Mouse (Mus musculus) intestine, embryonic 14.5 days (tissue): Measurements from ENCODE around the gene Irak1bp1. TPM values are rescaled to one million over a fixed set of nuclear protein-coding genes. Genes with fewer than 3 reads are reported as not detected.

Experiments
- ATAC-seq: fragments of 200-750 bp; cut with Nextera tagmentation; replicated peaks from 2 replicates; pipeline ENCODE4 v1.8.0; 2017; ENCODE audit warnings: low read depth, moderate number of reproducible peaks, moderate TSS enrichment, moderate library complexity; ENCODE audit not compliant: low FRiP score, low TSS enrichment
- DNase-seq: peaks from one replicate; pipeline ENCODE4 v3.0.0-alpha.2; 2018; ENCODE audit warnings: low spot score
- H3K27ac ChIP-seq: fragments of 300-500 bp; sonication (generic); 2 replicates; pipeline ENCODE4 v1.5.1; 2014; ENCODE audit warnings: low read depth, mild to moderate bottlenecking, control low read depth
- H3K27me3 ChIP-seq: fragments of 300-500 bp; sonication (generic); replicated peaks from 2 replicates; pipeline ENCODE4 v1.6.1; 2014; ENCODE audit warnings: low read length, control low read depth; ENCODE audit not compliant: control insufficient read depth, insufficient read depth
- H3K36me3 ChIP-seq: fragments of 300-500 bp; sonication (generic); 2 replicates; pipeline ENCODE4 v1.6.1; 2014; ENCODE audit warnings: low read length, control low read depth; ENCODE audit not compliant: control insufficient read depth, insufficient read depth
- H3K4me1 ChIP-seq: fragments of 300-500 bp; sonication (generic); replicated peaks from 2 replicates; pipeline ENCODE4 v1.6.1; 2014; ENCODE audit warnings: low read length, control low read depth, mixed read lengths; ENCODE audit not compliant: control insufficient read depth, insufficient read depth
- H3K4me2 ChIP-seq: fragments of 300-500 bp; sonication (generic); 2 replicates; pipeline ENCODE4 v1.6.1; 2014; ENCODE audit warnings: low read length
- H3K4me3 ChIP-seq: fragments of 300-500 bp; sonication (generic); 2 replicates; pipeline ENCODE4 v1.5.1; 2014; ENCODE audit warnings: low read depth, low read length, control low read depth, mixed read lengths
- H3K9ac ChIP-seq: fragments of 300-500 bp; sonication (generic); 2 replicates; pipeline ENCODE4 v1.6.1; 2014; ENCODE audit warnings: mild to moderate bottlenecking, low read length
- H3K9me3 ChIP-seq: fragments of 300-500 bp; sonication (generic); 2 replicates; pipeline ENCODE4 v1.6.1; 2016; ENCODE audit warnings: low read length, control low read depth; ENCODE audit not compliant: control insufficient read depth
- WGBS: fragments of 180-500 bp; shearing (Covaris S2); extraction: QIAGEN DNeasy Blood & Tissue Kit; methylation state at CpG from one replicate; pipeline ENCODE4 v1.1.7; 2014; 5-methylcytosine and 5-hydroxymethylcytosine counted together
- polyA plus RNA-seq: library from polyadenylated mRNA; unstranded; fragments of >200 nt; fragmentation: Nextera tagmentation; extraction: Ambion mirVana; gene quantifications from 2 replicates; pipeline ENCODE4 v1.2.1, GENCODE M21; 2014

Irak1bp1 gene
- 14.7 and 18.7 TPM in 2 replicates for polyA plus RNA-seq

DNA sequence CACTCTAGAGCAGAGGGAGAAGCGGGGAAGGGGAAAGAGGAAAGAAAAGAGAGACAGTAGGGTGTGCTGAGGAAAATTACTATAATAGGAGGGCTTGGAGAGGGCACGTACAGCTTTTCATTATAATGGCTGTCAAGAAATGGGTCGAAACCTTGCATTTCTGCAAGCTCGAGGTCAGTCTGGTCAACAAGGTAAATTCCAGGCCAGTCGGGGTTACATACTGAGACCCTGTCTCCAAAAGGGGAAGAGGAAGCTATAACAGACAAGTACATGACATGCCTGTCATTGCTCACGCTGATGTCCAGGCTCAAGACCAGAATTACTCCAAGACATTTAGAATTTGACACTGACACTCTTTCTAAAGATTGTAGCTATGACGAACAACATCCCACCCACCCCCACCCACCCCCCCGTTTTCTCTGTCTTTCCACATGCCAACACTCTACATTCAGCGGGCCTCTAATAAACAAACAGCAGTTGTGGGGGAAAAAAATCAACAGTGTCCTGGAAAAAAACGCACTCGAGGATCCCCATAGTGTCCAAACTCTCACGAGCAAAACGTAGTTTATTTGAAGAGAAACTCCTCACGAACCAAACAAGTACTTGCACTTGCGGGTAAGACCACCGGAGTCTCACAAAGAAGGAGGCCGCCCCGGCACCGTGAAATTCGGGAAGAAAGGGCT is at the start of gene Irak1bp1:
TSS of gene Irak1bp1 (plus strand) at position 534 of the 683 bp plus-strand sequence.
- Histone ChIP-seq H3K4me3 (peak within 1 kb of the TSS; percentile 82), H3K4me1 (peaks cover 10% of the 10 kb centered on the region; the same call in 1 of the 2 replicates), H3K9me3 (no peaks in the 10 kb centered on the region), H3K9ac (peak within 1 kb of the TSS; percentile 81), H3K27ac (peak within 1 kb of the TSS; percentile 86), H3K36me3 (no peaks in the 10 kb centered on the region), H3K27me3 (no peaks in the 10 kb centered on the region), H3K4me2 (peak within 1 kb of the TSS; percentile 72)
- DNase-seq (peak; percentile 57), ATAC-seq (peak; percentile 60)
- WGBS: 15% methylated on average over 20 of the region's 20 CpGs

DNA sequence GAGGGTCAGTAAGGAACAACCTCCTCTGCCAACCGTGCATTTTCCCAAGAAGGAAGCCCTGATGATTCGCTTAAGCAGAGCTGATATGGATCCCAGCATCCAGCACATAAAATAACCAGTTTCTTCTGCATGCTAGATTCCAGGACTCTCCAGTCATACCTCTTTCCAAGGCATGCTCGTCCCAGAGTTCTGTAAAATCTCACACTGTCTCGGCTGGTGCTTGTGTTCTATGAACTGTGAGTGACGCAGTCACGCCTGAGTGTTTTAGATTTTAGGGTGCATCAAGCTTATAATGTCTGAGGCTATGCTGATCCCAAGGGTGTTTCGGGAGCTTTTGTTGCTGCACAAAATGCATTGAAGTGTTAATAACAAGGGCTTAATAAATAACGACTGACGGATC is 41.0 kb upstream of the Irak1bp1 start:
- ATAC-seq: no peak
- Histone ChIP-seq H3K36me3 (no peaks in the 10 kb centered on the region), H3K9me3 (no peaks in the 10 kb centered on the region), H3K27ac (no peak overlapping the region), H3K4me2 (no peak overlapping the region), H3K4me3 (no peak overlapping the region), H3K27me3 (no peaks in the 10 kb centered on the region), H3K4me1 (no peaks in the 10 kb centered on the region), H3K9ac (no peak overlapping the region)
- DNase-seq: no peak
- WGBS: 85% methylated on average over 9 of the region's 9 CpGs

GRCm38 (mm10) chr9:82800360-82800759 is 29.0 kb upstream of the Irak1bp1 start:
- H3K9ac ChIP-seq: no peak overlapping the region
- no peaks in the 10 kb centered on the region for H3K27me3 ChIP-seq
- H3K4me3 ChIP-seq: no peak overlapping the region
- no peak overlapping the region for H3K27ac ChIP-seq
- H3K9me3 ChIP-seq: no peaks in the 10 kb centered on the region
- DNase-seq (no peak), ATAC-seq (no peak)
- WGBS: 72% methylated on average over 8 of the region's 8 CpGs
- H3K4me1 ChIP-seq: no peaks in the 10 kb centered on the region
- H3K36me3 ChIP-seq: no peaks in the 10 kb centered on the region
- H3K4me2 ChIP-seq: no peak overlapping the region

- Histone ChIP-seq H3K9ac (no peak overlapping the region), H3K4me3 (no peak overlapping the region), H3K36me3 (no peaks in the 10 kb centered on the region), H3K27ac (no peak overlapping the region), H3K4me2 (no peak overlapping the region), H3K27me3 (no peaks in the 10 kb centered on the region), H3K9me3 (no peaks in the 10 kb centered on the region), H3K4me1 (no peaks in the 10 kb centered on the region)
- 22% methylated on average over 1 of the region's 1 CpGs for WGBS
- DNase-seq (no peak), ATAC-seq (no peak)
Measured at GRCm38 (mm10) chr9:82807129-82807528, 22.2 kb upstream of the Irak1bp1 start.

DNA sequence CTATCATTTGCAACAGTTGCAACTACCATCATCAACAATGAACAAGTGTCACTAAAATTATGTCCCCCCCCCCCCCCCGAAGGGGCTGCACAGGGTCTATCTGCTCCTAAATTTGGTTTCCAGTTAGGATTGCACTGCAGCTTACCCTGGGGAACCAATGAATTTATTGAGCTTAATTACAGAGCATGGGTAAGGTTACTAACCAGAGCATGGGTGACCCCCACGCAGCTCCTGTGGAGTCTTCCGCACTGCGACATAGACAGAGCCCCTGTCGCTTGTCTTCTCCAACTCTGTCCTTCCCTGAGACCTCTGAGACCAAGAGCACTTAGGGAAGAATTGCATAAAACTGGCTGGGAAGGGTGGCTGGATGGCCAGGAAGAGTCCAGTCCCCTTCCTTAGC is 21.7 kb upstream of the Irak1bp1 start:
- WGBS: 59% methylated on average over 5 of the region's 5 CpGs
- ATAC-seq: no peak

GRCm38 (mm10) chr9:82812172-82812963 is 17.0 kb upstream of the Irak1bp1 start:
- DNase-seq (no peak), ATAC-seq (no peak)
- Histone ChIP-seq H3K4me3 (no peak overlapping the region), H3K36me3 (no peaks in the 10 kb centered on the region), H3K4me2 (no peak overlapping the region), H3K27ac (no peak overlapping the region), H3K27me3 (no peaks in the 10 kb centered on the region), H3K9me3 (no peaks in the 10 kb centered on the region), H3K9ac (no peak overlapping the region), H3K4me1 (no peaks in the 10 kb centered on the region)
- WGBS: 72% methylated on average over 12 of the region's 12 CpGs

More for the DNA sequence above, 21.7 kb upstream of the Irak1bp1 start:
- Histone ChIP-seq H3K9ac (no peak overlapping the region), H3K4me2 (no peak overlapping the region), H3K27ac (no peak overlapping the region), H3K9me3 (no peaks in the 10 kb centered on the region), H3K27me3 (no peaks in the 10 kb centered on the region), H3K4me3 (no peak overlapping the region), H3K36me3 (no peaks in the 10 kb centered on the region), H3K4me1 (no peaks in the 10 kb centered on the region)
- no peak for DNase-seq

DNA sequence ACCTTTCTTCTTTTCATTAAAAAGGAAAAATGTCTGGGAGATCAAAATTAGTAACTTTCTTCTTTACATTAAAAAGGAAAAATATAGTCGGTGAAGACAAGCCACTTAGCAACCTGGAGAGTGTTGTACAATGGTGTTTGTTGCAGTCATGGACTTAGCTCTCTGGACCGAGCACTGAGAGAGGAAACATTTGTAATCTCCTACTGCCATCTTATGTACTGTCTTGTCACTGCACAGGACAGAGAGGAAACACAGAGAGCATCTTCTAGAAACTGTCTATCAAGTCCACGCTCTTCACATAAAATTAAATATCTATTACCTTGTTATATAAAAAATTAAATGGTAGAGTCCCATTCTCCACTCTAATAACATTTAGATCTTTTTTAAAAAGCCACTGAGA is 14.8 kb upstream of the Irak1bp1 start:
- Histone ChIP-seq H3K9me3 (no peaks in the 10 kb centered on the region), H3K4me1 (no peaks in the 10 kb centered on the region), H3K4me3 (no peak overlapping the region), H3K4me2 (no peak overlapping the region), H3K27me3 (no peaks in the 10 kb centered on the region), H3K36me3 (no peaks in the 10 kb centered on the region), H3K27ac (no peak overlapping the region), H3K9ac (no peak overlapping the region)
- no peak for DNase-seq
- 52% methylated on average over 3 of the region's 3 CpGs for WGBS
- ATAC-seq: no peak

DNA sequence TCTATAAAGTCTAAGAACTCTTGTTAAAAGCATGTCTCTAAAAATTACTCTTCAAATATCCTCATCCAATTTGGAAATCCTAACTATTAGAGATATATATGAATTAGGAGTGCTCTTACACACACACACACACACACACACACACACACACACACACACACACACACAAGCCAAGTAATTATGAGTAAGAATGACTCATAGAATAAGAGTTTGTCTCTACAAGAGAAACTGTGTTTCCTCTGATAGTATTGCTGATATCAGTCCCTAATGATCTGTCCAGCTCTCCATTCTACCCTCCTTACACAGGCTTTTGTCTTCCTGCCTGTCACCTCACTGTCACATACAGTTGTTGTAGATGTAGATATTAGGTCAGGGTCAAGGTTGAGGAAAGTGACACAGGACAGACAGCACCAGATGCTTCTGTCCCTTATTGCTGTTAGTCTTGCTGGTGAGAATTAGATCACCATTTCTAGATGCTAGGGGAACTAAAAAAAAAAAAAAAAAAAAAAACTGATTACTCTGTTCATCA is 14.0 kb upstream of the Irak1bp1 start:
- H3K9ac ChIP-seq: no peak overlapping the region
- no peak for DNase-seq
- H3K27ac ChIP-seq: no peak overlapping the region
- no peaks in the 10 kb centered on the region for H3K4me1 ChIP-seq
- H3K27me3 ChIP-seq: no peaks in the 10 kb centered on the region
- no peak overlapping the region for H3K4me3 ChIP-seq
- no peaks in the 10 kb centered on the region for H3K9me3 ChIP-seq
- H3K4me2 ChIP-seq: no peak overlapping the region
- no peak for ATAC-seq
- no peaks in the 10 kb centered on the region for H3K36me3 ChIP-seq
